Mouse (Mus musculus) lung, adult 10 weeks (tissue): Measurements from ENCODE around the gene Gpatch4. TPM values are rescaled to one million over a fixed set of nuclear protein-coding genes. Genes with fewer than 3 reads are reported as not detected.

Experiments
- polyA plus RNA-seq: library from polyadenylated mRNA; stranded (reverse); fragments of 350-450 nt; fragmentation: Illumina TruSeq; extraction: RNeasy Lipid Tissue Mini Kit (QIAGEN cat#74804); gene quantifications from one replicate; pipeline ENCODE4 v1.2.3, GENCODE M21; 2014; ENCODE audit warnings: low read depth, low replicate concordance; ENCODE audit not compliant: insufficient read depth

Gpatch4 gene
- polyA plus RNA-seq, result 14.7 TPM

GRCm38 (mm10) chr3:88042661-88043421 is at the start of gene Gpatch4:
Gpatch4 (plus strand) TSS chr3:88043108.

GRCm38 (mm10) chr3:88000181-88000580 is 42.7 kb upstream of the Gpatch4 start, which contains the start of gene Bcan:
Bcan (minus strand) TSS chr3:88000230.

DNA sequence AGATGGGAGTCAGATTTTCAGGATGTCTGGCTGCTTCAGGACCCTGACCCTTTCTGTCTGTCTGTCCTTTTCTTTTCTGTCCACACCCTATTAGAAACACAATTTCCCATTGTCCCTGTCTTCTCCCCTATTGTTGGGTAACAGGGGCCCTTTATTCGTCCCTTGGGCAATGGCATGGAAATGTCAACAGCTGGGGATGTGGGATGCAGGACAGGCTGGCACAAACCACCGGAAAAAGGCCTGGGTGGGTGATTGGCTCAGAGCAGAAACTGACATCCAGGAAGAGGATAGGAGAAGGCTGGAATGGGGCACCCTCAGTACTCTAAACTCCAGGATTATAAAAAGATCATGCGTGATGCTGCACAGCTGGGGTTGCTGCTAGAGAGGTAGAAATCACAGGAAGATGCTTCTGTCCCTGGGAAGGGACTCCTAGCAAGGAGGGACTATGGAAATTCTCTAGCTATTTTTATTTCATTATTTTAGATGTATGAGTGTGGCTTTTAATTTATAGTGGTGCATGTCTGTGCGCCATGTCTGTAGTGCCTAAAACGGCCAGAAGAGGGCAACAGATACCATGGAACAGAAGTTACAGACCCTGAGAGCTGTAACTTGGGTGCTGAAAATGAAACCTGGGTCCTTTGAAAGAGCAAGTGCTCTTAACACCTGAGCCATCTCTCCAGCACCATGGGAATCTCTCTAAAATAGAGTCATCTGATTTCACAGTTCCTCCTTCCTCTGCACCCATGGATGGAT is 15.3 kb upstream of the Gpatch4 start, which contains the start of gene Hapln2:
Gene Hapln2 (minus strand): TSS at position 150 of the 753 bp plus-strand sequence.

DNA sequence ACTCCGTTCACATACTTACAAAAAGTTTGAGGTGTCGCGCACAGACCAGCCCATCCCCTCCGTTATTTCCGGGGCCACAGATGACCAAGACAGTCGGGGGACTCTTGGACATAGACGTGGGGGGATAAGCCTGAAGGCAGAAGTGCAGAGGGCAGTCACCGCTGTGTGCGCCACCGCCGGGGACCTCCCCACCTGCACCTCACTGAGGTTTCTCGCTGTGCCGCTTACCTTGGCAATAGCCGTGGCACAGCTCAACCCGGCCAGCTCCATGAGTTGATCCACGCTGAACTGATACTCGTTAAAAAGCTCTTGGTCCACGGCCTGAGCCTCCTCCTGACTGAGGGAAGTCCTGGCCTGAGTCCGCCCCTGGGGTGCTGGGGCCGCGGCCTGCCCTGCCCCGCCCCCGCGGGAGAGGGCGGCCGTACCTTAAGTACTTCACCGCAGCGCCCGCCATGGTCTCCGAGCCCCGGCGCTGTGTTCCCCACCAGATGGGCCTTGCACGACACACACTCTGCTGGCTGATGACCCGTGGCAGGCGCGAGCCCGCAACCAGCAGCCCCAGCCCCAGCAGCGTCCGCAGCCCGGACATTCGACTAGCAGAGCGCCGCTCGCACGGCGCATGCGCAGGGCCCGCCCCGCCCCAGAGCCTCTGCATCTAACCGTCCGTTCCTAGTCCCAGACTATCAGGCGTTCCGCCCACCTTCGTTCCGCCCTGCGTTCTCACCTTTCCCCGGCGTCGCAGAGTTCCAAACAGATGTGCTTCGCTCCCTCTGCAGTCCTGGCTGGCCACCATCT is 15.2 kb downstream of the Gpatch4 start, which contains the start of gene Naxe:
Gene Naxe (minus strand): TSS at position 594 of the 795 bp plus-strand sequence.

GRCm38 (mm10) chr3:88078204-88078603 is 35.3 kb downstream of the Gpatch4 start, which contains the start of gene Ttc24:
Ttc24 (minus strand) TSS chr3:88078304.

DNA sequence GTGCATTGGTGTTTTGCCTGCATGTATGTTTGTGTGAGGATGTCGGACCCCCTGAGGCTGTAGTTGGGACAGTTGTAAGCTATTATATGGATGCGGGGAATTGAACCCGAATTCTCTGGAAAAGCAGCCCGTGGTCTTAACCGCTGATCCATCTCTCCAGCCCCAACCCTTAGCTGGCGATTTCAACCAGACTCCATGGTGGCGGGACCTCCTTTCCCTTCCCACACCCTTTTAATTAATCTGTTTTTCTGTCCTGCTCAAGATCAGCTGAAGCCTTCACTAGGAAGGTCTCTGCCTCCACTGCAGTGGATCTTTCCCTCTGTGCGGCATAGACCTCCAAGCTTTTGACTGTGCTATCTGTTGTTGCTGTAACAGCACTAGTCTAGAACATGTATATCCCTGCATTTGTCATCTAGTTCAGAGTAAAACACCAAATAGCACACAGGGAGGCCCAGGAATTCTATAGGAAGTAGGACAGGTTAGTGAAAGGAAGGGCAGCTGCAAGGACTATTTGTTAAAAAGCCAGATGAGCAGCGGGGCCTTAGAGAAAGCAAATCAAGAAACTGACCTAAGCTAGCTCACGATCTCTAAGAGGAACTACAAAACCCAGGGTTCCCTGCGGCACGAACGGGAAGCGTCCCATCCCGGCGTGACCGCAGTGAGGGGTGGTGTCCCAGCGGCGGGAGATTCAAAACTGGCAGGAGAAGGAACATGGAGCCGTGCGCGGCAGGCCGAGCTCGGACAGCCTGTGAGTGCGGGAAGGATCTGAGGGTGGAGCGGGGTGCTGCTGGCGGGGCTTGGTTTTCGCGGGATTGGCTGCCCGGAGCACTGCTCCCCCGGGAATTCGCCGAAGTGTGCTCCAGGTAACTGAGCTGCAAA is 38.7 kb downstream of the Gpatch4 start, which contains the start of gene Iqgap3:
Gene Iqgap3 (plus strand): TSS at position 627 of the 879 bp plus-strand sequence.

Other genes starting within 250 kb of the Gpatch4 start
- gene Ntrk1, start 247.9 kb upstream of the Gpatch4 start, polyA plus RNA-seq, result 0.51 TPM
- not detected for gene Insrr, start 246.2 kb upstream of the Gpatch4 start, polyA plus RNA-seq
- 18.4 TPM for gene Pear1, start 218.8 kb upstream of the Gpatch4 start, polyA plus RNA-seq
- gene Sh2d2a, start 196.4 kb upstream of the Gpatch4 start, polyA plus RNA-seq, result 1.9 TPM
- gene Prcc, start 157.5 kb upstream of the Gpatch4 start, polyA plus RNA-seq, result 23.4 TPM
- 89.3 TPM for gene Hdgf, start 136.8 kb upstream of the Gpatch4 start, polyA plus RNA-seq
- 108 TPM for gene Mrpl24, start 123.6 kb upstream of the Gpatch4 start, polyA plus RNA-seq
- 12.4 TPM for gene Isg20l2, start 112.8 kb upstream of the Gpatch4 start, polyA plus RNA-seq
- 10.1 TPM for gene Rrnad1, start 112.4 kb upstream of the Gpatch4 start, polyA plus RNA-seq
- not detected for gene Crabp2, start 94.4 kb upstream of the Gpatch4 start, polyA plus RNA-seq
- 28.8 TPM for gene Nes, start 72.0 kb upstream of the Gpatch4 start, polyA plus RNA-seq
- 1.6 TPM for gene Bcan, start 42.9 kb upstream of the Gpatch4 start, polyA plus RNA-seq
- not detected for gene Hapln2, start 15.5 kb upstream of the Gpatch4 start, polyA plus RNA-seq
- gene Naxe, start 15.4 kb downstream of the Gpatch4 start, polyA plus RNA-seq, result 129 TPM
- not detected for gene Ttc24, start 35.2 kb downstream of the Gpatch4 start, polyA plus RNA-seq
- gene Iqgap3, start 38.9 kb downstream of the Gpatch4 start, polyA plus RNA-seq, result 0.18 TPM
- gene Mef2d, start 99.3 kb downstream of the Gpatch4 start, polyA plus RNA-seq, result 18.9 TPM
- 4.9 TPM for gene Rhbg, start 211.6 kb downstream of the Gpatch4 start, polyA plus RNA-seq
- 0.94 TPM for gene Gm38392, start 244.1 kb downstream of the Gpatch4 start, polyA plus RNA-seq